Mouse (Mus musculus) heart, adult 9 months (tissue): ENCODE results near the gene Ptf1a.

Experiments used
- DNase-seq, 2 experiments: peaks; one replicate each; pipeline ENCODE4 v3.0.0; 2022; ENCODE audit warnings: low spot score in 2 of 2

Ptf1a gene

DNA sequence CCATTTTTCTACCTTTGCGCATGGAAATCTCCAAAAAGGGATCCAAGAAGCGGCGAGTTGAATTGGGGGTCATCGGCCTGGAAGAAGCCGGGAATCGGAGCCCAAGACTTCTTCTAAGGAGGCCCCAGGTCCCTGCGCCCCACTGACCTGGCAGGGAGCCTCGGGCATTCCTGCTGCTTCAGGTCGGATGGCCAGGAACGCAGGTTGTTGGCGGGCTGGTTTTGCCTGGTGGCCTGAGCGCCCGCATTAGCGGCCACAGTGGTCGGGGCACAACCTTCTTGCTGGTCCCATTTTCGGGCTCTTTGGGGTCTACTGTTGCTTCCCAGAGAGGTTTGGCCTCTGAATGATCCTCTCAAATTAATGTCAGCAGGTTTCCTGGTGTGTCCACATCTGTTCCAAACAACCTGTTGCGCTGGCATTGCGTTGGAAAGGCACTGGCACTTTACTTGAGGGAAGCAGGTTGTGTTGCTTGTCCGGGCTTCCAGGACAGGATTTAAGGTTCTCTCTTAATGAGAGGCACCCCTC, 7.1 kb downstream of the Ptf1a start:
- no peak for DNase-seq

DNA sequence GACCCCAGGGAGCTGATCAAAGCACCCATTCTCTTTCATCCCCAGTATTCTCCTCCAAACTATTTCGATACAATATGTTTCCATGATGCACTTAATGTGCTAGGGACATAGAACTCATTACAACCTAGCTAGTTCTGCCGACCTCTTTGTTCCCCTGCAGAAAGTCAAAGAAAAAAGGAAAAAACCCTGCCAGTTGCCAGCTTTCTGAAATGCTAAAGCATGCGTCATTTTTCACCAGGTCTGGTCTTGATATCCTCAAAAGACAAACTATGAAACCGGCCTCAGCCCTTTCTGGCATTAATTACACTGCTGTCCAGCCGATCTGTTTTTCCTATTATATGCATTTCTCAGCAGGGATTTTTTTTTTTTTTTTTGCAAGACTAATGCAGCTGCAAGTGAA, 9.8 kb downstream of the Ptf1a start:
- DNase-seq, result no peak

- no peak for DNase-seq
Observed at GRCm38 (mm10) chr2:19455857-19456482, 10.5 kb downstream of the Ptf1a start.

DNA sequence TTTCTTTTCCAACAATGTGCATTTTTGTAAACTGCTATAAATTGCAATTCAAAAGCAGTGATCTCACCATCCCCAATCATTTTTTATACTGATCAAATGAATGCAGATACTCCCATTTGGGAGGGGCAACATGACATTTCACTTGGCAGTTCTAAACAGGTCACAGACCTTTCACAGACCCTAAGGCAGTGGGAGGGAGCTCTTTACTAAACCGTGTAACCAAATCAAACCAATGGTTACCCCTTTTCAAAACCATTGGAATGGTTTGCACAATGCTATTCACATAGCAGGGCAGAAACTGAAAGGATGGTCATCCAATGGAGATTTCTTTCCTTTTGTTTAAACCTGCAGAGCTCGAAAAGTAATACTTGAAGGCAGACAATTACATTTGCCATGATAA, 13.3 kb downstream of the Ptf1a start:
- DNase-seq, result no peak

DNA sequence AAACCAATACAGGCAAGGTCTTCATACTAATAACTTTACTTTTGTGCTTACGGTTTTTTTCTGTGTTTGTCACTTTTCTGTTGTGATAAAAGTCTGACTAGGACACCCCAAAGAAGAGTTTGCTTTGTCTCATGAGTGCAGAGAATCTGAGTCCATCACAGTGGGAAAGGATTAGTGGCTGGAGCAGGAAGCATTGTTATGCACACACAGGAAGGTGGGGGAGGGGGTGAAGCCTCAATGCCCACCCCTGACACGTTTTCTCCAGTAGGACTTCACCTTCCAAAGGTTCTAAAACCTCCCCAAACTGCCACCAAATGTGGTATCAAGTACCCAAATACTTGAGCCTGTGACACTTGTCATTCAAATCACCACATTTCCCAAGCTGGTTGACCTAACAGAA, 16.5 kb downstream of the Ptf1a start:
- no peak for DNase-seq

DNA sequence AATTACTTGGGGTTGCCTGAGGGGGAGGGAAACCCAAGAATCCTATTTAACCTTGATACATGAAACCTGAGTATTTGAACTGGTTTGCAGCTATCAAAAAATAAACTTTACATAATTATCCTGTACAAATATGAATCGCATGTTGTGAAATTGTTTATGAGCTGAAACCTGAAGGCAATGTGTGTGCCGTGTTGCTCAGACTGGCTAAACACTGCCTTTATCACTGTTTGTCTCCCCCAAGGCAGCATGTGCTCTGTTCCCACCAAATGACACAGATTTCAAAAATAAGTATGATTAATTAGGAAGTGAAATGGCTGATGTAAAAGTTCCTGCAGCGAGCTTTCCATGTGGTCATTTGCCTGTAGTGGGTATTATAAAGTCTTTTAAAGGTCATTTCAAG, 44.8 kb downstream of the Ptf1a start:
- no peak for DNase-seq
